8 mouse cellular contexts compared by ENCODE assay signal in the genomic region with DNA sequence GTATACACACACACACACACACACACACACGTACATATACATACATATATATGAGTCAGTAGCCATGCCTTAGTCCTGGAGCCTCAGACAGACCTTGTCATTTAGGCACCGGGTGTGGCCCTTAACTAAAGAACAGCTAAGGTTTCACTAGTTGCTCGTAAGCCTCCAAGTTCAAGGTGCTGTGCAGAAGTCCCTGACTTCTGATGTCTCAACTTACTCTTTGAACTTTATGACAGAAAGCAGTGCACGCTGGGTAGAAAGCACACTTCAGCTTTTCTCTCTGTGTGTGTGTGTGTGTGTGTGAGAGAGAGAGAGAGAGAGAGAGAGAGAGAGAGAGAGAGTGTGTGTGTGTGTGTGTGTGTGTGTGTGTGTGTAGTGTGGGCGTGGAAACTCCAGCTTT. TPM values are rescaled to one million over a fixed set of nuclear protein-coding genes. Genes with fewer than 3 reads are reported as not detected.
DNase-seq lines count a peak whose midpoint lies in the region; ATAC-seq and TF ChIP-seq lines count a peak whose summit lies in the region.
"Had no signal": no experiment of that assay in that cellular context is flagged by ENCODE, and none has a peak within 500 bp of the region (broad histone marks: within the 10 kb centered on the region; RNA-seq: fewer than 3 reads in every experiment).

No protein-coding gene starts in this region.

- no peak for ATAC-seq in kidney, embryonic 15.5 days (replicated peaks; ENCODE audit: low FRiP score)
- peak; percentile 73 for ATAC-seq in activated CD4-positive, CD25-positive, alpha-beta regulatory T cell, adult 4 months
- ATAC-seq in intestine, postnatal 0 days: peak; percentile 78
- no peak for ATAC-seq in forebrain, postnatal 0 days

- H3K9me3 ChIP-seq in kidney, embryonic 15.5 days (replicated peaks): no peaks in the 10 kb centered on the region
- H3K9me3 ChIP-seq in intestine, postnatal 0 days (ENCODE audit: control insufficient read depth): no peaks in the 10 kb centered on the region
- H3K9me3 ChIP-seq in forebrain, postnatal 0 days (ENCODE audit: low read length): no peaks in the 10 kb centered on the region
- H3K9me3 ChIP-seq: limb, embryonic 15.5 days had no signal

- peak; percentile 53 for DNase-seq in kidney, postnatal 14 days
- peak; percentile 85 for DNase-seq in thymus, postnatal 0 days (ENCODE audit: low spot score)
- no peak for DNase-seq in forebrain, postnatal 0 days
- DNase-seq in natural killer cell, adult 2 months (ENCODE audit: low spot score in 2 of 2): no peak

- WGBS in kidney, embryonic 15.5 days: 59% methylated on average over 5 of the region's 5 CpGs
- 47% methylated on average over 5 of the region's 5 CpGs for WGBS in intestine, postnatal 0 days
- WGBS in forebrain, postnatal 0 days: 90% methylated on average over 5 of the region's 5 CpGs

- H3K27ac ChIP-seq in kidney, embryonic 15.5 days: no peak overlapping the region
- H3K27ac ChIP-seq in intestine, postnatal 0 days (ENCODE audit: low read depth, low read length): peak overlapping the region; percentile 83
- no peak overlapping the region for H3K27ac ChIP-seq in forebrain, postnatal 0 days (ENCODE audit: low read depth, low read length)
- H3K27ac ChIP-seq: limb, embryonic 15.5 days had no signal

- no peak overlapping the region for H3K4me3 ChIP-seq in kidney, embryonic 15.5 days (replicated peaks)
- H3K4me3 ChIP-seq in intestine, postnatal 0 days (ENCODE audit: low read depth, low read length): no peak overlapping the region
- no peak overlapping the region for H3K4me3 ChIP-seq in forebrain, postnatal 0 days (ENCODE audit: low read depth, low read length)
- H3K4me3 ChIP-seq: limb, embryonic 15.5 days had no signal

- H3K36me3 ChIP-seq in kidney, embryonic 15.5 days: no peaks in the 10 kb centered on the region
- H3K36me3 ChIP-seq in intestine, postnatal 0 days (ENCODE audit: control insufficient read depth, insufficient read depth): no peaks in the 10 kb centered on the region
- H3K36me3 ChIP-seq in forebrain, postnatal 0 days (ENCODE audit: insufficient read depth): no peaks in the 10 kb centered on the region
- H3K36me3 ChIP-seq: limb, embryonic 15.5 days had no signal

- H3K4me2 ChIP-seq in kidney, embryonic 15.5 days: no peak overlapping the region
- peak overlapping the region; percentile 44 for H3K4me2 ChIP-seq in intestine, postnatal 0 days (replicated peaks; ENCODE audit: low read depth)
- H3K4me2 ChIP-seq in forebrain, postnatal 0 days (ENCODE audit: low read depth): no peak overlapping the region
- H3K4me2 ChIP-seq: limb, embryonic 15.5 days had no signal

- no peak overlapping the region for H3K9ac ChIP-seq in kidney, embryonic 15.5 days
- no peak overlapping the region for H3K9ac ChIP-seq in intestine, postnatal 0 days (ENCODE audit: low read depth, low read length)
- no peak overlapping the region for H3K9ac ChIP-seq in forebrain, postnatal 0 days
- H3K9ac ChIP-seq: limb, embryonic 15.5 days had no signal

- TF ChIP-seq CTCF in intestine, postnatal 0 days (IDR thresholded peaks at IDR 0.05; ENCODE audit: low read depth): no peak
- no peak for TF ChIP-seq CTCF in forebrain, postnatal 0 days (IDR thresholded peaks at IDR 0.05; ENCODE audit: low read depth)

- no peaks in the 10 kb centered on the region for H3K27me3 ChIP-seq in kidney, embryonic 15.5 days
- H3K27me3 ChIP-seq in intestine, postnatal 0 days (replicated peaks; ENCODE audit: control insufficient read depth, insufficient read depth, low read length): no peaks in the 10 kb centered on the region
- H3K27me3 ChIP-seq in forebrain, postnatal 0 days (ENCODE audit: insufficient read depth, low read length): no peaks in the 10 kb centered on the region
- H3K27me3 ChIP-seq: limb, embryonic 15.5 days had no signal

- peaks cover 97% of the 10 kb centered on the region for H3K4me1 ChIP-seq in kidney, embryonic 15.5 days
- H3K4me1 ChIP-seq in intestine, postnatal 0 days (replicated peaks; ENCODE audit: control insufficient read depth, insufficient read depth, low read length): peaks cover 21% of the 10 kb centered on the region
- H3K4me1 ChIP-seq in forebrain, postnatal 0 days (ENCODE audit: insufficient read depth): peaks cover 33% of the 10 kb centered on the region

RNA-seq across cellular contexts. Expression of gene Gins2, which starts 44.9 kb away (rescaled TPM):
- polyA plus RNA-seq in kidney, embryonic 15.5 days (2015; fragmentation: Nextera tagmentation; extraction: Ambion mirVana): 107 and 110 TPM in 2 replicates
- 10 to 100 TPM; 19.3 to 30.4 TPM for polyA plus RNA-seq in activated CD4-positive, CD25-positive, alpha-beta regulatory T cell, adult 4 months (2017; shearing (Covaris generic))
- polyA plus RNA-seq in intestine, postnatal 0 days (2015; fragmentation: Nextera tagmentation; extraction: Ambion mirVana): 23.1 and 23.7 TPM in 2 replicates
- 60.0 and 77.9 TPM in 2 replicates for polyA plus RNA-seq in thymus, postnatal 0 days (2015; fragmentation: Nextera tagmentation; extraction: Ambion mirVana)
- total RNA-seq in forebrain, postnatal 0 days (2014; rRNA removed): 2.6 and 5.3 TPM in 2 replicates
- 9.6 and 10.7 TPM in 2 replicates for polyA plus RNA-seq in forebrain, postnatal 0 days (2015; fragmentation: Nextera tagmentation; extraction: Ambion mirVana)

Comparison
In these comparisons a context has a peak if more than half of its experiments do, and no peak if none do; other contexts are left out.
1. DNase-seq: peak in kidney, postnatal 14 days (single experiment) and thymus, postnatal 0 days (single experiment); none in forebrain, postnatal 0 days (single experiment) and natural killer cell, adult 2 months (0 of 2).
2. ATAC-seq: peak in activated CD4-positive, CD25-positive, alpha-beta regulatory T cell, adult 4 months (single experiment) and intestine, postnatal 0 days (single experiment); none in kidney, embryonic 15.5 days (single experiment) and forebrain, postnatal 0 days (single experiment).